Mouse (Mus musculus) adrenal gland, postnatal 10 days (tissue): ENCODE measurements at regions not wholly inside any gene's neighbourhood (a gene's known extent, or its start where the extent isn't known, plus 50 kb on each side); places are given as distances from the start of the nearest gene placed in this dataset.

Experiments used
- DNase-seq: peaks from one replicate; pipeline ENCODE4 v3.0.0; 2021; ENCODE audit warnings: mixed read lengths

DNA sequence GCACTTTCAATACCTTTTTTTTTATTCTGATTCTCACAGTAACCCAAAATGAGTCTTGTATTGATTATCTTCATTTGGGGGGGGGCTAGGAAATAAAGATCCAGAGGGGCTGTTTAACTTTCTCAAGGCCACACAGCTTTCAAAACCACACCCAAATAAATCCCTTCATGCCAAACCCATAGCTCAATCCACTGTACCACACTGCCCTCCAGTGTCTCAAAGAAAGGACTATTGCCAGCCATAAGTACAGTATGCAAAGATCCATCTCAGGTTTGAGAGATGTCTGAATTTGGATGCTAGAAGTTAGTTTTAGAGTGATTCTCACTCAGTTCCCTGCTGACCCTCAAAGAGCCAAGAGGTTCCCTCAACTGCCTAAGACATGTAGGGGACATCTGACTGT lies 120.1 kb upstream of the Gm26657 start:
- DNase-seq = no peak

- DNase-seq = no peak
Observed at GRCm38 (mm10) chr4:56619054-56619453, 120.8 kb upstream of the Gm26657 start.

DNA sequence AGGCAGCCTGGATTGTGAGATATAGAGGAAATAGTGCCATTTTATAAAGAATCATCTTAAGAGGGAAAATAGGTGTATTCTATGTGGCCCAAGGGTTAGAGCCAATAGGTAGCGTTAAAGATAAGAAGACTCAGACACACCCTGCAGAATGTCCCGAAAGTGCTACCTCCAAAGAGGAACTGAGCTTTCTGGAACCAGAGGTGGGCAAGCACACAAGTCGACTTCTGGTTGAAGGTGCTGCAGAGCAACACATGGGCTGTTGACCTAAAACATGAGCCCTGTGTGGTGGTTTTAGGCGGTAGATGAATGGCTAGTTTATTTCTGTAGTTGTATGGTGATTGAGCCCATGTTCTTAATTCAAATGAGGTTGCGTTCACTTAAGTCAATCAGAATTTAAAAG lies 121.4 kb upstream of the Gm26657 start:
- DNase-seq = no peak

DNA sequence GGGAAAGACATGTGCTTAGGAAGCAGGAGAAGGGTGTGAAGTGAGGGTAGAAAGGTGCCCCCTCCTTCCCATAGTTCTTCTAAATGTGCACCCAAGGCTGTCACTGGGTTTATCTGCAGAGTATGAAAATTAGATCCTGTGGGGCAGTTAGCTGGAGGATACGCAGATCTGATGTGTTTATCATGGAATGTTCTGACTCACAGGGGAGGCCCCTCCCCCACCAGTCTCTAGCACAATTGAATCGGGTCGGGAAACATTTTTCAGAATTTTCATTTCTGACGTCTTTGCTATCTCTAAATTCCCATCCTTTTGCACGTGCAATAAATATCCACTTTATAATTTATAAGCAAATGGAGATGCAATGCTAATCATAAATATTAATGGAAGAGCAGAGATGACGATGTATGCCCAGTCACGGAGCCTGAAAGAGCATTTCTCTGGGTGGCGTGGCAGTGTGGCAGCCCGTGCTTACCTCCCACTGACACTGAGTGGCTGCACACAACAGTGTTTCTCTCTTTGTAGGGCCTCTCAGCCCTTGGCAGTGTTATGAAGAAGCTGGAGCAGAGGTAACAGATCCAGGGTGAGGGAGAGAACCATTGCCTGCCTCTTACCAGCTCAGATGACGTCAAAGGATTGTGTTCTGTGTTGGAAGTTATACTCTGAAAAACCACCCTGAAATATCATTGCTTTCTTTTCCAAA lies 122.1 kb upstream of the Gm26657 start:
- peak; percentile 64 for DNase-seq

DNA sequence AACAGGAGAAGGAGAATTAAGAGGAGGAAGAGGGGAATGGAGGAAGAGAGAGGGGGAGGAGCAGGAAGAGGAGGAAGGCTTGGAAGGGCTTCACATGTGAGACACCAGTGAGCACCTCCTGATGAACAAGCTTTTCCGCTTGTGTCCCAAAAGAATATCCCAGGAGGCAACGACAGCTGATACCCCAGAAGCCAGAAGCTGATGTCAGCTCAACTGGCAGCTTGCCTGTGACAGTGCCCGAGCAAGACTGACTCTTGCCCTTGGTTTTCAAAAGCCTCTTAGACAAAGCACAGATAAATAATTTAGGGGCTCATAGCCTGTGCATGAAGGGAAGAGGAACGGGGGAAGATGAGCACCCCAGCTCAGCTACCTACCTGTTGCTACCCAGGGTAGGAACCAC lies 127.5 kb upstream of the Gm26657 start:
- DNase-seq = peak; percentile 74

- peak; percentile 38 for DNase-seq
Observed at GRCm38 (mm10) chr4:56611751-56612150, 128.1 kb upstream of the Gm26657 start.

GRCm38 (mm10) chr4:56610273-56610672 lies 129.6 kb upstream of the Gm26657 start:
- no peak for DNase-seq

DNA sequence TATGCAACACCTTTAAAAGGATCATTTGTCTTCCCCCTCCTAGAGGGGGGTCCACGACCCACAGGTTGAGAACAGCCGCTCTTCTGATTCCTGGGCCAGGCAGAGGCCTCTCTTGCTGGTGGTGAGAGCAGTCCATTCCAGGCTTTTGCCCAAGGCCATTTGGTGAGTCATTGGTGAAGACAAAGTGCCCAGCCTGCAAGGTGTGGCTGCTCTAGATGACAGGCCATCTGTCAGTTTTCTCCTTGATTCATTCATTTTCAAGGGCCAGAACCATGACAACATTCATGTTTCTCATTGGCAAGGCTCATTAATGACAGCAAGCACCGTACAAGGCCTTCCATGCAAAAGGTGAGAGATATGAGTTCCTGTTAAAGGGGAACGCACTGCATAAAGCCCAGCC lies 131.2 kb upstream of the Gm26657 start:
- peak; percentile 64 for DNase-seq

- no peak for DNase-seq
Observed at GRCm38 (mm10) chr4:56598398-56598797, 141.5 kb upstream of the Gm26657 start.

DNA sequence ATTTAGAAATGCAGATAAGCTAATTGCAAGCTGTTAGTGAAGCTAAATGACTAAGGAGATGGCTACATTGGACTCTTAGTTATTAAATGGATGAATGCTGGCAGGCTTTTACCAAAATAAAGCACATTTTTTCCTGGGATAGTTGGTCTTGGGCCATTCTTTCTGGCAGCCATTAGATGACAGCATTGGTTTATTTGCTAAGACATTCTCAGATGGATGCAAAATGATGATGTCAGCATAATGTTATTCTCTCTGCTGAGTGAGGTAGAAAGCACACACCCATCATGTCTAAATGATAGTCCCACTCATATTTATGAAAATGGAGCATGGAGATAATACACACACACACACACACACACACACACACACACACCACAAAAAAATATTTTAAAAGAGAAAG lies 141.9 kb upstream of the Gm26657 start:
- DNase-seq = no peak

DNA sequence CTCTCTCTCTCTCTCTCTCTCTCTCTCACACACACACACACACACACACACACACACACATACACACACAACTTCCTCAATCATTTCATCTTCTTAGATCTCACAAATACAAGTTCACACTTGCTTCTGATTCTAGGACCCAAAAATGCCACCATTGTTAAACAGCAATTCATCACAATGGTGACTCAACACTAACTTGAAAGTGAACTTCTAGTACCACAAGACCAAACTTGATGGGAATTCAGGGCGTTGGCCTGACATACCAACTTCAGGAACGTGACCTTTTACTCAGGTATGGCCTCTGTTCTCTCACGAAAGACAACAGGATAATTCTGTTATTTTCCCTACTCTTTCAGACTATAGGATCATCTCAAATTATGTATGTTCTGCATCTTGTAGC lies 157.5 kb upstream of the Gm26657 start:
- no peak for DNase-seq

DNA sequence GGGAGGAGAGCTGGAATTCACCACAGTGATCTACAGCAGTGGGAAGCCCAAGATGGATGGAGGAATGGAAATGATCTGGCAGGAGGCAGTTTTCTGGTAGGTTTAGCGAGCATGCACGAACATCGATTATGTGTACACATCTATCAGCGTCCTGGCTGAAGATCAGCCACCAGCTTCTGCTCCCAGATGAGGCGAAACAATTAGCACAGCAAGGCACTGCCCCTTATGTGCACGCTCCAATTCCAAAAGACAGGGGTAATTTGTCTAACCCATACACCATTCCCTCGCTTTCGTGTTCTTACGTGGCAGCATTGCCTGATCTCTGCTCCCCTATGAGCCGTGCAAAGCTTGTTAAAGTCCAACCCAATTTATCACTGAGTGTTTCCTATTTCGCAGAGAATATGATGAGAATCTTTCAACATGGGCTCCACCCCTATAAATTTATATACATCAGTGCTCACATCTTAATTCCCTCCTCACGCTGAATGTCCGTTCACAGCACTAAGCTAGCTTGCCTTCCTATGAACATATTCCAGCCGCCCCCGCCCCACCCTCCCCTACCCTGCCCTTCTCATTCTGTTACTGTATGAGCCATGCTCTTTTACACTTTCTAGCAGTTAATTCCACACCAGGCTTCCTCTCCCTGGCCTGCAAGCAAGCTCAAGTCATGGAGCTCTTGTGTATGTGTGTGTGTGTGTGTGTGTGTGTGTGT lies 162.9 kb upstream of the Gm26657 start:
- no peak for DNase-seq

GRCm38 (mm10) chr4:56552126-56552525 lies 187.7 kb upstream of the Gm26657 start:
- DNase-seq = no peak

DNA sequence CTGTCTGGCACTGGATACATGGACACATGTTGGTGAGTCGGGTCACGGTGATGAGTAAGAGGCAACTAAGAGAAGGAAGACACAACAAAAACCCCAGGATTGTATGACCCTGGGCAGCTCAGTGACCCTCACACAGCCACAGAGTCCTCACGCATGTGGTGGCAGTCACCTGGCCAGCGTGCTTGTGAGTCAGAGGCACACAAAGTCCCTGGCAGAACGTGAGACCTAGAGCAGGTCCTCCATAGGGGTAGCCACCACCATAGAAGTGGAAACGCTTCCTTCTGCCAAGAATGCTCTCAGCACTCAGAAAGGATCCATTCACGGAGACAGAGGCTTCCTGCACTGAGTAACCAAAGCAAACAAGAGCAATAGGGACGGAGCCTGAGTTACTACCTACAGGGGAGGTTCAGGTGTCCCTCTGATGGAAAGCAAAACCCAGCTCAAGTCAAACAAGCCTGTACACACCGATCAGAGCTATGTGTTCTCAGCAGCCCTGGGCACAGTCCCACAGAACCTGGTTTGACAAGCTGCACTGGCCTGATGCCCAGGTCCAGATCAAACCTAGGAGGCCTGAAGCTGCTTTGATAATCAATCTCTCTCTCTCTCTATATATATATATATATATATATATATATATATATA lies 206.4 kb upstream of the Gm26657 start:
- no peak for DNase-seq

DNA sequence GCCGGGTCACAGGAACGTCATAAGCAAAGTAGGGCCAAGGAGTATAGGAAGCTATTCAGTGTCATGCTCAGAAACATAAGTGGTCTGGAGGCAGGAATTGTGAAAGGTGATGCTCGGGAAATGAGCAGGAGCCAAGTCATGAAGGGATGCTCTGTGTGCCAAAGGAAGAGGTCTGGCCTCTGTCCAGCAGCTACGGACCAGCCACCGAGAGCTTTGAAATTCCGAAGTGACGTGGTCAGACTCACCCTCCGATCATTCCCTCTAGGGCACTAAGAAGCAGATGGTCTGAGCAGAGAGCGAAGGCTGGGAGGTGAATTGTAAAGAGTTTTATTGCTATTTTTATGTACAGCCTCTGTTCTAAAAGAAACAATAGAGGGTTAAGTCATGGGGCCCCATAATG lies 206.9 kb upstream of the Gm26657 start:
- no peak for DNase-seq

DNA sequence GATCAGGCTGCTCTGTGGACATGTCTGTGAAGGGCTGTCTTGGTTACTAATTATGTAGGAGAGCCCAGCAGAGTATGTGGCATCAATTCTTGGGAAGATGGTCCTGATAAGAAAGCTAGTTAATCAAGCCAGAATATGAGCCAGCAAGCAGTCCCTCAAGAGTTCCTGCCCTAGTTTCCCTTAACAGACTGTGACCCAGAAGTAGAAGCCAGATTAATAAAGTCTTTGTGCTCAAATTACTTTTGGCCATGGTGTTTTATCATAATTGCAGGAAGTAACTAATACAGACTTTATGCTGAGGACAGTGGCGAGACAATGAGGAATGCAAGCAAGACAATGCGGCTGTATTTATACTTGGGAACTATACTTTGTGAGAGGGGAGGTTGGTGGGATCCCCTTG lies 211.3 kb upstream of the Gm26657 start:
- no peak for DNase-seq

- no peak for DNase-seq
Observed at GRCm38 (mm10) chr4:56524430-56524985, 215.4 kb upstream of the Gm26657 start.

DNA sequence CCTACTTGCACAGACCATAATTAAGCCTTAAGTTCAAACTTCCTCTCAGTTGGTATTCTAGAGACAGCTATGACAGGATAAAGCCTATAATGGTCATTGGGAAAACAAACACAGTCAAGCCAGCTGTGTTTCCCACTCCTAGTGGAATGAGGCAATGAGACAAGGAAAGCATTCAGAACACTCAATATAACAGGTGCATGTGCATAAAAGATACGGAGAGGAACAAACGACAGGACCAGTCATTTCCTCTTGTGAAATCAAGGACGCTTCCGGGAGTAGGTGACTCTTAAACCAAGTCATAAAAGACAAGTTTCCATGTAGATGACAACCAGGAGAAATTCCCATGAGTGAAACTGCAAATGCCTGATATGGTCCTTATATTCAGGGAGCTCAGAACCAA lies 232.1 kb upstream of the Gm26657 start:
- DNase-seq = no peak

GRCm38 (mm10) chr4:56506786-56507185 lies 233.1 kb upstream of the Gm26657 start:
- no peak for DNase-seq

GRCm38 (mm10) chr4:56506067-56506466 lies 233.8 kb upstream of the Gm26657 start:
- no peak for DNase-seq

DNA sequence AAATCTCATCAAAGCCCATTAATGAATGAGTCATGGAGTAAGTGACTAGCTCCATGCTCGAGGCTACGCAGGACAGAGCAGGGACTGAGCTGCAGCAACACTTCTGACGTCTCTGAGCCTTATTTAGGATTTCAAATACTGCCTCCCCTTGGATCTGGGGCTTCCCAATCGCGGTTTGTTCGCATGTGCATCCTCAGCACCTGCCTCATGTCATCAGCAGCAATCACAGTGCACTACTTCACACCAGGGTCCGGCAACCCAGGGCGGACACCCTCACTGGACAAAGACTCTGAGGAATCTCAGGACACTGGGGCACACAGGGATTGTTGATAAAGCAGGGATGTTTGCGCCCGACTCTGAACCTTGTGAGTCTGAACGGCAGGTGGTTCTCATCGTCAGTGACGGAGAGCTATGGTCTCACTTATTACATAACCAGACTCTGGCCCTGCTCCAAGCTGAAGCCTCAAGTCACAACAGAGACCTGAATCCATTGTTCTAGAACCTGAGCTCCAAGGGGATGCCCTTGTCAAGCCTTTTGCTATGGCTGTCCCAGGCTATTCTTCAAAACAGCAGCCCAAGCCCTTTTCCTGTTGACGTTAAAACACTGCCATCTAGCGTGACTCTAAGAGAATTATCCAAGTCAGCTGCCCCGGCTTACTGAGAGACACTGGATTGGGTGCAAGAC lies 247.2 kb upstream of the Gm26657 start:
- DNase-seq = peak; percentile 55

DNA sequence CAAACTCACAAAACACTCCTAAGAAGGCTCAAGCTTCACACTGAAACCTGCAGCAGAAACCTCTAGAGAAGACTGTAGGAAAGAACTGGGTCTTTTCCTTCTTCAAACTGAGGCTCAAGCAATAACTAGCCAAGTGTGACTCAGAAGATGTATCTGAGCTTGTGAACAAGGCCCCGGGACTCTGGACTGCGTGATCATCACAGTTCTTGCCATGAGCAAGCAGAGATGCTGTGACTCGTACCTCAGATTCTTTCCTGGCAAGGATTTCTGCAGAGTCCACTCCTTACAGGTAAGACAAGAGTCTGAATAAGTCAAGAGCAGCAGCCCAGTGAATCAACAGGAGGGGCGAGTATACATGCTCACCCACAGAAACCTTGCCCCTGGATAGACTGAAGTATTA lies 250.5 kb upstream of the Gm26657 start:
- no peak for DNase-seq

DNA sequence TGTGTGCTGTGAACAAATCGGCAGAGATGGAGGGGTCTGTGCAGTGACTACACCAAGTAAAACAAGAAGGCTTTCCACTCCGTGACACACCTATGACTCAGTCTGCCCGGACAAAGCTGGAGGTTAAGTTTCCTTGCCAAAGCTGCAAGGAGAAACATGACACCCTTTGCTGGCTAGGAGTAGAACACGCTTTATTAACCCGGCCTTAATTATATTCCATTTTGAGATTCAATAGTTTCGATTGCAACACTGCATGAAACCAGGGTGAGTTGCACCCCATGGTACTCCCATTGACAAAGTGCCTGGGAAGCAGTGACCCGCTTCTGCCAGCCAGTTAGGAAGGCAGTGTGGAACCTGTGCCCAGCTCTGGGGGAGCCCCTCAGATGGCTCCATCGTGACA lies 256.2 kb upstream of the Gm26657 start:
- peak; percentile 34 for DNase-seq
